Mouse (Mus musculus) testis, adult 2 months (tissue): ENCODE measurements around the gene Dlg2.

Source experiments
- CTCF ChIP-seq: fragments of 200-500 bp; IDR thresholded peaks from 2 replicates; pipeline ENCODE4 v1.5.1; 2012; ENCODE audit warnings: low read depth, mild to moderate bottlenecking, inconsistent platforms, low read length, moderate library complexity; ENCODE audit not compliant: control insufficient read depth, insufficient read depth, insufficient replicate concordance
- POLR2A ChIP-seq: fragments of 200-500 bp; IDR thresholded peaks from 2 replicates; pipeline ENCODE4 v1.6.1; 2012; ENCODE audit warnings: low read depth, mild to moderate bottlenecking, inconsistent platforms, low read length, moderate library complexity; ENCODE audit not compliant: control insufficient read depth

GRCm38 (mm10) chr7:92371638-92372037 lies 1895.2 kb downstream of the Dlg2 start:
- TF ChIP-seq POLR2A, result no peak
- no peak for TF ChIP-seq CTCF
